Mouse (Mus musculus) embryonic facial prominence, embryonic 11.5 days (tissue): Measurements from ENCODE around the gene Rrm2. TPM values are rescaled to one million over a fixed set of nuclear protein-coding genes. Genes with fewer than 3 reads are reported as not detected.

Experiments used
- ATAC-seq: fragments of 200-750 bp; cut with Nextera tagmentation; replicated peaks from 2 replicates; pipeline ENCODE4 v1.8.0; 2017; ENCODE audit warnings: low read depth; ENCODE audit not compliant: insufficient number of reproducible peaks, low FRiP score, low TSS enrichment
- DNase-seq: peaks from one replicate; pipeline ENCODE4 v3.0.0-alpha.2; 2015; ENCODE audit warnings: low spot score
- H3K27ac ChIP-seq: fragments of 300-500 bp; sonication (generic); replicated peaks from 2 replicates; pipeline ENCODE4 v1.5.1; 2014; ENCODE audit warnings: mild to moderate bottlenecking, low read depth, low read length, control low read depth
- H3K27me3 ChIP-seq: fragments of 300-500 bp; sonication (generic); 2 replicates; pipeline ENCODE4 v1.6.1; 2014; ENCODE audit warnings: mild to moderate bottlenecking, low read length, moderate library complexity, mixed read lengths; ENCODE audit not compliant: control insufficient read depth, insufficient read depth
- H3K36me3 ChIP-seq: fragments of 300-500 bp; sonication (generic); replicated peaks from 2 replicates; pipeline ENCODE4 v1.6.1; 2014; ENCODE audit warnings: low read depth, mild to moderate bottlenecking, low read length, moderate library complexity, mixed read lengths; ENCODE audit not compliant: control insufficient read depth, insufficient read depth
- H3K4me1 ChIP-seq: fragments of 300-500 bp; sonication (generic); 2 replicates; pipeline ENCODE4 v1.6.1; 2014; ENCODE audit warnings: low read length, mixed read lengths; ENCODE audit not compliant: control insufficient read depth, insufficient read depth
- H3K4me2 ChIP-seq: fragments of 300-500 bp; sonication (generic); 2 replicates; pipeline ENCODE4 v1.6.1; 2014; ENCODE audit warnings: low read depth, mild to moderate bottlenecking, control low read depth, low read length, moderate library complexity
- H3K4me3 ChIP-seq: fragments of 300-500 bp; sonication (generic); 2 replicates; pipeline ENCODE4 v1.5.1; 2014; ENCODE audit warnings: low read depth, low read length, control low read depth
- H3K9ac ChIP-seq: fragments of 300-500 bp; sonication (generic); replicated peaks from 2 replicates; pipeline ENCODE4 v1.6.1; 2014; ENCODE audit warnings: mild to moderate bottlenecking, control low read depth, low read length
- H3K9me3 ChIP-seq: fragments of 300-500 bp; sonication (generic); replicated peaks from 2 replicates; pipeline ENCODE4 v1.6.1; 2016; ENCODE audit warnings: mild to moderate bottlenecking, low read length, inconsistent platforms, mixed read lengths; ENCODE audit not compliant: control insufficient read depth
- WGBS: fragments of 180-500 bp; shearing (Covaris S2); extraction: QIAGEN DNeasy Blood & Tissue Kit; methylation state at CpG from one replicate; pipeline ENCODE4 v1.1.7; 2014; 5-methylcytosine and 5-hydroxymethylcytosine counted together
- polyA plus RNA-seq: library from polyadenylated mRNA; unstranded; fragments of >200 nt; fragmentation: Nextera tagmentation; extraction: Ambion mirVana; gene quantifications from 2 replicates; pipeline ENCODE4 v1.2.1, GENCODE M21; 2014

Rrm2 gene
- polyA plus RNA-seq, 1 experiment from 2014 or later, result 431 TPM

DNA sequence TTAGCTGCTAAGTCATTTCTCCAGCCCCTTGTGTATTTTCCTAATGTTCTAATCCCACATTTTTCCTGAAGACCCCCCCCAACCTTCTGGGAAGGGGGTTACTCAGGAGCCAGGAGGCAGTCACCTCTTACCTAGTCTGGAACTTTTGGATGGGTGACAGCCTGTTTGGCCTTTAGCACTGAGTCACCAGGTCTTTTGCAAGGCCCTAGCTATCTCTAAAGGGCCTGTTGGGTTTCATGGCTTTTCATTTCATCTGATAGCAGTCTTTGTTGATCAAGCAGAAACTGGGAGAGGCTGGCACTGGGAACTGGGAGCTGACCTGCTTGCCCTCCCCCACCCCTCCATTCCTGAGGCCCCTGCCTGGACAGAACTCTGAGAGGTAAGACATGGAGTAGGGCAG is 49.3 kb downstream of the Rrm2 start:
- no peak for DNase-seq
- no peaks in the 10 kb centered on the region for H3K27me3 ChIP-seq
- H3K4me3 ChIP-seq, result no peak overlapping the region
- H3K9me3 ChIP-seq, result no peaks in the 10 kb centered on the region
- H3K4me1 ChIP-seq, result no peaks in the 10 kb centered on the region
- H3K9ac ChIP-seq, result no peak overlapping the region
- no peak for ATAC-seq
- H3K4me2 ChIP-seq, result no peak overlapping the region
- no peak overlapping the region for H3K27ac ChIP-seq
- H3K36me3 ChIP-seq, result no peaks in the 10 kb centered on the region

DNA sequence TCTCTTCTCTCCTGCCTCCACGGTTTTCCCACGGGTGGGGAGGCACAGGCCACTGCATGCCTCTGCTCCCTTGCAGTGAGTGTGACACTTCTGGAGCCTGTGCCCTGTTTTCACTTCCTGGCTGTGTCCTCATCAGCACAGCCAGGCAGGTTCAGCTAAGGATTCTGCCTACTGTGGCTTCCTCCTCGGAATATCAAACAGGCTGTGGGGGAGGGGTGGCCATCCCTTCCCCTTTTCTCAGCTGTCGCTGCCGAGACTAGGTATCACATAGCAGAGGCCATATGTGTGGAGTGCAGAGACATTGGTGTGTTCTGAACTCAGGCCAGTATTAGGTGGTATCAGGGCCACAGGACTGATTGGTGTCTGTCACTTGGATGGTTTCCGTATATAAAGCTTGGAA is 50.3 kb downstream of the Rrm2 start:
- Histone ChIP-seq H3K4me3 (no peak overlapping the region), H3K27ac (no peak overlapping the region), H3K27me3 (no peaks in the 10 kb centered on the region), H3K4me2 (no peak overlapping the region), H3K4me1 (no peaks in the 10 kb centered on the region), H3K36me3 (no peaks in the 10 kb centered on the region), H3K9me3 (no peaks in the 10 kb centered on the region), H3K9ac (no peak overlapping the region)
- ATAC-seq (no peak), DNase-seq (peak; percentile 52)
- 16% methylated on average over 6 of the region's 6 CpGs for WGBS

GRCm38 (mm10) chr12:24762253-24762652 is 54.2 kb downstream of the Rrm2 start:
- 4% methylated on average over 3 of the region's 3 CpGs for WGBS
- Histone ChIP-seq H3K27ac (no peak overlapping the region), H3K4me1 (no peaks in the 10 kb centered on the region), H3K36me3 (no peaks in the 10 kb centered on the region), H3K4me3 (no peak overlapping the region), H3K4me2 (no peak overlapping the region), H3K9ac (no peak overlapping the region; the same call in 1 of the 2 replicates), H3K27me3 (no peaks in the 10 kb centered on the region), H3K9me3 (no peaks in the 10 kb centered on the region)
- DNase-seq (peak; percentile 20), ATAC-seq (no peak)

Other genes with a start within 250 kb of the Rrm2 start
- 31.2 and 36.0 TPM in 2 replicates for gene Taf1b, start 209.9 kb upstream of the Rrm2 start, polyA plus RNA-seq
- gene Grhl1, start 136.0 kb upstream of the Rrm2 start, polyA plus RNA-seq, result 1.1 TPM in 2 replicates
- gene Klf11, start 57.0 kb upstream of the Rrm2 start, polyA plus RNA-seq, result 10.4 and 12.8 TPM in 2 replicates
- 0.94 and 1.4 TPM in 2 replicates for gene Cys1, start 26.4 kb upstream of the Rrm2 start, polyA plus RNA-seq
- gene Mboat2, start 122.6 kb downstream of the Rrm2 start, polyA plus RNA-seq, result 53.0 and 58.2 TPM in 2 replicates